Mouse (Mus musculus): ENCODE data around the gene Slc2a1. TPM values are rescaled to one million over a fixed set of nuclear protein-coding genes. Genes with fewer than 3 reads are reported as not detected.

Gene Slc2a1
- total RNA-seq, 2 experiments from 2014 or later, result 6.2 to 7.5 TPM

GRCm38 (mm10) chr4:119097421-119097820 lies 11.1 kb upstream of the Slc2a1 start:
- DNase-seq (ENCODE audit: low spot score), result no peak

GRCm38 (mm10) chr4:119098216-119099210 lies 10.0 kb upstream of the Slc2a1 start:
- DNase-seq (ENCODE audit: low spot score), result no peak

GRCm38 (mm10) chr4:119101392-119101791 lies 7.1 kb upstream of the Slc2a1 start:
- DNase-seq (ENCODE audit: low spot score), result no peak

GRCm38 (mm10) chr4:119102350-119103126 lies 6.0 kb upstream of the Slc2a1 start:
- peak; percentile 31 for DNase-seq (ENCODE audit: low spot score)

- no peak for DNase-seq (ENCODE audit: low spot score)
Measured at GRCm38 (mm10) chr4:119104847-119105246, 3.7 kb upstream of the Slc2a1 start.

GRCm38 (mm10) chr4:119105704-119106103 lies 2.8 kb upstream of the Slc2a1 start:
- DNase-seq (ENCODE audit: low spot score), result peak; percentile 32

- no peak for DNase-seq (ENCODE audit: low spot score)
Measured at GRCm38 (mm10) chr4:119107867-119108266, 644 bp upstream of the Slc2a1 start.

- DNase-seq (ENCODE audit: low spot score), result no peak
Measured at GRCm38 (mm10) chr4:119109640-119110039, 1.1 kb downstream of the Slc2a1 start.

GRCm38 (mm10) chr4:119110512-119110911 lies 2.0 kb downstream of the Slc2a1 start:
- no peak for DNase-seq (ENCODE audit: low spot score)

- no peak for DNase-seq (ENCODE audit: low spot score)
Measured at GRCm38 (mm10) chr4:119111410-119111809, 2.9 kb downstream of the Slc2a1 start.

GRCm38 (mm10) chr4:119112256-119112885 lies 3.9 kb downstream of the Slc2a1 start:
- DNase-seq (ENCODE audit: low spot score), result no peak

- no peak for DNase-seq (ENCODE audit: low spot score)
Measured at GRCm38 (mm10) chr4:119115611-119116070, 7.1 kb downstream of the Slc2a1 start.

GRCm38 (mm10) chr4:119116336-119116735 lies 7.8 kb downstream of the Slc2a1 start:
- DNase-seq (ENCODE audit: low spot score), result no peak

GRCm38 (mm10) chr4:119117571-119117970 lies 9.1 kb downstream of the Slc2a1 start:
- no peak for DNase-seq (ENCODE audit: low spot score)

GRCm38 (mm10) chr4:119118659-119119077 lies 10.2 kb downstream of the Slc2a1 start:
- no peak for DNase-seq (ENCODE audit: low spot score)

- no peak for DNase-seq (ENCODE audit: low spot score)
Measured at GRCm38 (mm10) chr4:119119354-119119753, 10.8 kb downstream of the Slc2a1 start.

GRCm38 (mm10) chr4:119120095-119120494 lies 11.6 kb downstream of the Slc2a1 start:
- DNase-seq (ENCODE audit: low spot score), result no peak

- DNase-seq (ENCODE audit: low spot score), result peak; percentile 71
Measured at GRCm38 (mm10) chr4:119121249-119121648, 12.7 kb downstream of the Slc2a1 start.

- DNase-seq (ENCODE audit: low spot score), result no peak
Measured at GRCm38 (mm10) chr4:119124771-119125273, 16.3 kb downstream of the Slc2a1 start.

GRCm38 (mm10) chr4:119125577-119126270 lies 17.2 kb downstream of the Slc2a1 start:
- DNase-seq (ENCODE audit: low spot score), result no peak

- no peak for DNase-seq (ENCODE audit: low spot score)
Measured at GRCm38 (mm10) chr4:119127229-119127628, 18.7 kb downstream of the Slc2a1 start.

All from gastrocnemius, adult 18-20 months (tissue).